Mouse (Mus musculus): Measurements from ENCODE around the gene Cdh4. TPM values are rescaled to one million over a fixed set of nuclear protein-coding genes. Genes with fewer than 3 reads are reported as not detected.

Gene Cdh4
- polyA plus RNA-seq, 1 experiment from 2014 or later: 8.5 TPM

DNA sequence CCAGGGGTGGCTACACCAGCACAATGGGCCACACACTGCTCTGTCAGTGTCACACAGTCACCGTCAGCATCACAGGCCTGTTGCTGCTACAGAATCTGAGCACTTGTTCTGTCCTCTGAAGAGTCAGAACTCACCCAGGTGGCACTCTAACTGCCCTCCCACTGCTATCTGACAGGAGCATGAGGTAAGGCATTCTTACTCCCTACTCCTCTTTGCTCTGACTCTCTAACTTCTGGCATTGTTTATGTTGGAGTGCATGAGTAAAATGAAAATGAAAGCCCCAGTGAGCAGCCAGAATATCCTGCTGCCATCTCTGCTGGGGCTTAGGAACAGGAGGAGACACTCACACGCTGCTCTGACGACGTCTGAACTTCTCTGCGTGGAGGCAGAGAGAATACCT lies 505.4 kb downstream of the Cdh4 start:
- ATAC-seq (ENCODE audit: low FRiP score) (no peak), DNase-seq (ENCODE audit: low spot score, missing footprints) (no peak)
- Histone ChIP-seq H3K36me3 (ENCODE audit: control insufficient read depth, insufficient read depth, low read length) (no peaks in the 10 kb centered on the region), H3K27ac (ENCODE audit: low read depth, low read length) (no peak overlapping the region), H3K4me1 (ENCODE audit: control insufficient read depth, insufficient read depth, low read length) (peaks cover 17% of the 10 kb centered on the region), H3K4me3 (ENCODE audit: low read depth, low read length) (no peak overlapping the region), H3K4me2 (no peak overlapping the region), H3K27me3 (ENCODE audit: control insufficient read depth, insufficient read depth, low read length) (no peaks in the 10 kb centered on the region), H3K9me3 (ENCODE audit: control insufficient read depth, low read length) (no peaks in the 10 kb centered on the region), H3K9ac (ENCODE audit: low read length) (no peak overlapping the region)
- 68% methylated on average over 5 of the region's 5 CpGs for WGBS

DNA sequence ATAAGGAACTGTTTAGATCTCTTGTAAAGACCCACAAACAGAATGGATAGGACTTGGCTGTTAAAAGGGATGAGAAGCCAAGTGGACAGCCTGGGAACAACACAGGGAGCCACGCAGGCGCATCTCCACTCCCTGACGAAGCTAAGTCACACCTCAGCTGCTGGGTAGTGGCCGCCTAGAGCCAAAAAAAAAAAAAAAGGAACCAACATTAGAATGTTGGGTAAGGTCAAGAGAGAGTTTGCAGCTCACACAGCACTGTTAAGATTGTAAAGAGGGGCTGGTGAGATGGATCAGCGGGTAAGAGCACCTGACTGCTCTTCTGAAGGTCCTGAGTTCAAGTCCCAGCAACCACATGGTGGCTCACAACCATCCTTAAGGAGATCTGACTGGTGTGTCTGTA lies 506.6 kb downstream of the Cdh4 start:
- no peak overlapping the region for H3K4me3 ChIP-seq (ENCODE audit: low read depth, low read length)
- H3K36me3 ChIP-seq (ENCODE audit: control insufficient read depth, insufficient read depth, low read length): no peaks in the 10 kb centered on the region
- DNase-seq (ENCODE audit: low spot score, missing footprints): no peak
- H3K9me3 ChIP-seq (ENCODE audit: control insufficient read depth, low read length): no peaks in the 10 kb centered on the region
- no peaks in the 10 kb centered on the region for H3K27me3 ChIP-seq (ENCODE audit: control insufficient read depth, insufficient read depth, low read length)
- ATAC-seq (ENCODE audit: low FRiP score): no peak
- no peak overlapping the region for H3K4me2 ChIP-seq
- no peak overlapping the region for H3K27ac ChIP-seq (ENCODE audit: low read depth, low read length)
- H3K9ac ChIP-seq (ENCODE audit: low read length): no peak overlapping the region
- 85% methylated on average over 5 of the region's 5 CpGs for WGBS
- H3K4me1 ChIP-seq (ENCODE audit: control insufficient read depth, insufficient read depth, low read length): peaks cover 17% of the 10 kb centered on the region
